Mouse (Mus musculus): ENCODE results near the gene Diaph2. TPM values are rescaled to one million over a fixed set of nuclear protein-coding genes. Genes with fewer than 3 reads are reported as not detected.

Diaph2 gene
- polyA plus RNA-seq (2015; fragmentation: Nextera tagmentation; extraction: Ambion mirVana): 3.0 and 4.4 TPM in 2 replicates

GRCm38 (mm10) chrX:129749571-129750061 lies at the start of gene Diaph2:
TSS of gene Diaph2 (plus strand) at chrX:129749742.
- peak; percentile 92 for ATAC-seq (ENCODE audit: low FRiP score)

GRCm38 (mm10) chrX:129701634-129702312 lies 47.8 kb upstream of the Diaph2 start:
- Histone ChIP-seq H3K27ac (replicated peaks) (no peak overlapping the region), H3K36me3 (no peaks in the 10 kb centered on the region), H3K4me1 (no peaks in the 10 kb centered on the region), H3K9ac (replicated peaks) (no peak overlapping the region), H3K27me3 (replicated peaks) (no peaks in the 10 kb centered on the region), H3K9me3 (replicated peaks) (no peaks in the 10 kb centered on the region), H3K4me2 (no peak overlapping the region), H3K4me3 (replicated peaks) (no peak overlapping the region)
- no peak for ATAC-seq (ENCODE audit: low FRiP score)
- 69% methylated on average over 6 of the region's 6 CpGs for WGBS

More at GRCm38 (mm10) chrX:129749571-129750061, at the start of gene Diaph2:
- H3K4me1 ChIP-seq: no peaks in the 10 kb centered on the region
- H3K36me3 ChIP-seq: no peaks in the 10 kb centered on the region
- H3K27ac ChIP-seq (replicated peaks): peak within 1 kb of the TSS; percentile 54
- H3K9me3 ChIP-seq (replicated peaks): no peaks in the 10 kb centered on the region
- peak within 1 kb of the TSS; percentile 52 for H3K9ac ChIP-seq (replicated peaks)
- H3K4me2 ChIP-seq: peak within 1 kb of the TSS; percentile 59
- peak within 1 kb of the TSS; percentile 58 for H3K4me3 ChIP-seq (replicated peaks)
- 9% methylated on average over 43 of the region's 49 CpGs for WGBS
- H3K27me3 ChIP-seq (replicated peaks): no peaks in the 10 kb centered on the region

GRCm38 (mm10) chrX:129709656-129710055 lies 39.9 kb upstream of the Diaph2 start:
- no peaks in the 10 kb centered on the region for H3K9me3 ChIP-seq (replicated peaks)
- H3K4me3 ChIP-seq (replicated peaks): no peak overlapping the region
- no peaks in the 10 kb centered on the region for H3K27me3 ChIP-seq (replicated peaks)
- 79% methylated on average over 2 of the region's 2 CpGs for WGBS
- no peaks in the 10 kb centered on the region for H3K4me1 ChIP-seq
- no peaks in the 10 kb centered on the region for H3K36me3 ChIP-seq
- H3K9ac ChIP-seq (replicated peaks): no peak overlapping the region
- H3K4me2 ChIP-seq: no peak overlapping the region
- ATAC-seq (ENCODE audit: low FRiP score): no peak
- H3K27ac ChIP-seq (replicated peaks): no peak overlapping the region

- ATAC-seq (ENCODE audit: low FRiP score): no peak
- 47% methylated on average over 2 of the region's 2 CpGs for WGBS
- Histone ChIP-seq H3K27ac (replicated peaks) (no peak overlapping the region), H3K27me3 (replicated peaks) (no peaks in the 10 kb centered on the region), H3K9me3 (replicated peaks) (no peaks in the 10 kb centered on the region), H3K4me1 (no peaks in the 10 kb centered on the region), H3K4me2 (no peak overlapping the region), H3K36me3 (no peaks in the 10 kb centered on the region), H3K9ac (replicated peaks) (no peak overlapping the region), H3K4me3 (replicated peaks) (no peak overlapping the region)
These were observed 20.8 kb upstream of the Diaph2 start for GRCm38 (mm10) chrX:129728717-129729220.

GRCm38 (mm10) chrX:129736562-129736961 lies 13.0 kb upstream of the Diaph2 start:
- Histone ChIP-seq H3K27ac (replicated peaks) (no peak overlapping the region), H3K36me3 (no peaks in the 10 kb centered on the region), H3K4me1 (no peaks in the 10 kb centered on the region), H3K27me3 (replicated peaks) (no peaks in the 10 kb centered on the region), H3K9ac (replicated peaks) (no peak overlapping the region), H3K4me2 (no peak overlapping the region), H3K9me3 (replicated peaks) (no peaks in the 10 kb centered on the region), H3K4me3 (replicated peaks) (no peak overlapping the region)
- 40% methylated on average over 1 of the region's 1 CpGs for WGBS
- no peak for ATAC-seq (ENCODE audit: low FRiP score)

GRCm38 (mm10) chrX:129739226-129739625 lies 10.3 kb upstream of the Diaph2 start:
- no peaks in the 10 kb centered on the region for H3K36me3 ChIP-seq

GRCm38 (mm10) chrX:129742981-129743380 lies 6.6 kb upstream of the Diaph2 start:
- H3K4me3 ChIP-seq (replicated peaks): no peak overlapping the region
- H3K9me3 ChIP-seq (replicated peaks): no peaks in the 10 kb centered on the region
- H3K9ac ChIP-seq (replicated peaks): no peak overlapping the region
- WGBS: 91% methylated on average over 3 of the region's 3 CpGs
- no peaks in the 10 kb centered on the region for H3K27me3 ChIP-seq (replicated peaks)
- no peaks in the 10 kb centered on the region for H3K36me3 ChIP-seq
- no peak for ATAC-seq (ENCODE audit: low FRiP score)
- no peak overlapping the region for H3K4me2 ChIP-seq
- H3K4me1 ChIP-seq: no peaks in the 10 kb centered on the region
- H3K27ac ChIP-seq (replicated peaks): no peak overlapping the region

More at GRCm38 (mm10) chrX:129739226-129739625, 10.3 kb upstream of the Diaph2 start:
- Histone ChIP-seq H3K4me3 (replicated peaks) (no peak overlapping the region), H3K27ac (replicated peaks) (no peak overlapping the region), H3K4me2 (no peak overlapping the region), H3K27me3 (replicated peaks) (no peaks in the 10 kb centered on the region), H3K4me1 (no peaks in the 10 kb centered on the region), H3K9me3 (replicated peaks) (no peaks in the 10 kb centered on the region), H3K9ac (replicated peaks) (no peak overlapping the region)
- ATAC-seq (ENCODE audit: low FRiP score): no peak

GRCm38 (mm10) chrX:129745976-129746375 lies 3.6 kb upstream of the Diaph2 start:
- 71% methylated on average over 3 of the region's 3 CpGs for WGBS
- H3K4me2 ChIP-seq: no peak overlapping the region
- H3K27ac ChIP-seq (replicated peaks): no peak overlapping the region
- H3K9ac ChIP-seq (replicated peaks): no peak overlapping the region
- no peak for ATAC-seq (ENCODE audit: low FRiP score)
- H3K4me3 ChIP-seq (replicated peaks): no peak overlapping the region
- no peaks in the 10 kb centered on the region for H3K4me1 ChIP-seq
- no peaks in the 10 kb centered on the region for H3K9me3 ChIP-seq (replicated peaks)
- no peaks in the 10 kb centered on the region for H3K36me3 ChIP-seq
- H3K27me3 ChIP-seq (replicated peaks): no peaks in the 10 kb centered on the region

- no peak for ATAC-seq (ENCODE audit: low FRiP score)
- WGBS: 14% methylated on average over 1 of the region's 1 CpGs
These were observed 440 bp upstream of the Diaph2 start for GRCm38 (mm10) chrX:129749102-129749501.

GRCm38 (mm10) chrX:129750094-129750569 lies 590 bp downstream of the Diaph2 start:
- Histone ChIP-seq H3K36me3 (no peaks in the 10 kb centered on the region), H3K4me1 (no peaks in the 10 kb centered on the region), H3K9me3 (replicated peaks) (no peaks in the 10 kb centered on the region), H3K9ac (replicated peaks) (peak overlapping the region; percentile 52), H3K4me2 (peak overlapping the region; percentile 59), H3K27me3 (replicated peaks) (no peaks in the 10 kb centered on the region), H3K27ac (replicated peaks) (peak overlapping the region; percentile 54), H3K4me3 (replicated peaks) (peak overlapping the region; percentile 58)
- peak; percentile 83; the same call in 1 of the 2 replicates for ATAC-seq (ENCODE audit: low FRiP score)
- WGBS: 27% methylated on average over 19 of the region's 31 CpGs

More at GRCm38 (mm10) chrX:129749102-129749501, 440 bp upstream of the Diaph2 start:
- peak overlapping the region; percentile 58 for H3K4me3 ChIP-seq (replicated peaks)
- H3K27ac ChIP-seq (replicated peaks): no peak overlapping the region
- H3K9me3 ChIP-seq (replicated peaks): no peaks in the 10 kb centered on the region
- peak overlapping the region; percentile 59 for H3K4me2 ChIP-seq
- H3K4me1 ChIP-seq: no peaks in the 10 kb centered on the region
- H3K36me3 ChIP-seq: no peaks in the 10 kb centered on the region
- H3K9ac ChIP-seq (replicated peaks): no peak overlapping the region
- H3K27me3 ChIP-seq (replicated peaks): no peaks in the 10 kb centered on the region

- Histone ChIP-seq H3K4me2 (peak overlapping the region; percentile 59), H3K36me3 (no peaks in the 10 kb centered on the region), H3K27ac (replicated peaks) (no peak overlapping the region), H3K9ac (replicated peaks) (peak overlapping the region; percentile 52), H3K4me3 (replicated peaks) (peak overlapping the region; percentile 58), H3K27me3 (replicated peaks) (no peaks in the 10 kb centered on the region), H3K9me3 (replicated peaks) (no peaks in the 10 kb centered on the region), H3K4me1 (no peaks in the 10 kb centered on the region)
- WGBS: 26% methylated on average over 6 of the region's 6 CpGs
- no peak for ATAC-seq (ENCODE audit: low FRiP score)
These were observed 1.1 kb downstream of the Diaph2 start for GRCm38 (mm10) chrX:129750606-129751005.

GRCm38 (mm10) chrX:129756606-129757005 lies 7.1 kb downstream of the Diaph2 start:
- H3K4me2 ChIP-seq: no peak overlapping the region
- no peak overlapping the region for H3K9ac ChIP-seq (replicated peaks)
- no peaks in the 10 kb centered on the region for H3K27me3 ChIP-seq (replicated peaks)
- H3K36me3 ChIP-seq: no peaks in the 10 kb centered on the region
- no peaks in the 10 kb centered on the region for H3K4me1 ChIP-seq
- H3K27ac ChIP-seq (replicated peaks): no peak overlapping the region
- ATAC-seq (ENCODE audit: low FRiP score): no peak
- H3K9me3 ChIP-seq (replicated peaks): no peaks in the 10 kb centered on the region
- H3K4me3 ChIP-seq (replicated peaks): no peak overlapping the region
